Mouse (Mus musculus): ENCODE data around the gene Pde11a. TPM values are rescaled to one million over a fixed set of nuclear protein-coding genes. Genes with fewer than 3 reads are reported as not detected.
A peak's percentile ranks its signal among the peaks of the same experiment; 100 is the strongest.

Pde11a gene
- 1.2 TPM in 2 replicates for polyA plus RNA-seq (2015; fragmentation: Nextera tagmentation; extraction: Ambion mirVana)

DNA sequence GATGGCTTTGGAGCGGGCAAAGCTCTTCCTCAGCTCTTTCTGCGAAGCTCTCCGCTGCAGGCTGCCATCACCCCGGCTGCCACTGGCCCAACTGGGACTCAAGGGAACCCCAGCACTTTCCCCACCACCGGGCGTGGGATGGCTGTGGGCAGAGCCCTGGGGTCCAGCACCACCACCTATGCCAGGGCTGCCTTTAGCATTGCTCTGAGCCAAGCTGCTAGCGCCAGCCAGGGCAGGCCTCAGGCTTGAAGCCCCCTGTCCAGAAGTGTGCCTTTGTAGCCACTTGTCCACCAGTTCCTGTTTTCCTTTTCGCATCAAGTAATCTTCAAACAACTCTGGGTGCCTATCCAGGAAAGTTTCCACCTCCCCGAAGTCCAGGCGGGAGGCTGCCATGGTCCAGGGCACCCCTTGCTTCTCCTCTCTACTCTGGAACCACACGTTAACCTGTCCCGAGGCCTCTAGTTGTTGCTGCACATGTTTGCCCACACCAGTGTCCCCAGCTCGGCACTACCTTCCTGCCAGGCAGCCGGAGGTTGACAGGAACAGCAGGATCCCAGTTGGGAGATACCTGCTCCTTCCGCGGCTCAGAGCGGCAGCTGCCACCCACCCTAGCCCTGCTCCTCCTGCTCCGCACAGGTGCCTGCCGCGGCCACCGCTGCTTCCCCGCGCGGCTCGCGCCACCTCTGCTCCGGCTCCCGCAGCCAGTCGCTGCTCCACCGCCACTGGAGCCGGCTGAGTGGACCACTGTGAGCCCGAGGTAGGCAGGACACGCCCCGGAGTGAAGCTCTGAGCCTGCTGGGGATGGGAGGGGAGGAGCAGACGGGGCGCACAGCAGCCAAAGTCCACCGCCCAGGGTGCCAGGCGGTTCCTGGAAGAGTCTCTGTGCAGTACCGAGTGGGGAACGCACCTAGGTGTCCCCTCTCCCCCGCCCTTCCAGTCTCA, at the start of gene Pde11a:
TSS of gene Pde11a (minus strand) at position 560 of the 942 bp plus-strand sequence.
- H3K4me1 ChIP-seq (ENCODE audit: control insufficient read depth, insufficient read depth, low read depth, low read length), result peaks cover 6% of the 10 kb centered on the region
- WGBS, result 17% methylated on average over 36 of the region's 41 CpGs
- no peak within 1 kb of the TSS for H3K27ac ChIP-seq (ENCODE audit: low read depth, low read length)
- peak; percentile 85 for ATAC-seq
- H3K4me3 ChIP-seq (ENCODE audit: low read length), result peak within 1 kb of the TSS; percentile 52
- H3K36me3 ChIP-seq (ENCODE audit: control insufficient read depth, insufficient read depth, low read length), result no peaks in the 10 kb centered on the region
- no peaks in the 10 kb centered on the region for H3K9me3 ChIP-seq (ENCODE audit: control insufficient read depth, low read length)
- H3K27me3 ChIP-seq (replicated peaks; ENCODE audit: control insufficient read depth, insufficient read depth, low read length), result peaks cover 4% of the 10 kb centered on the region
- H3K4me2 ChIP-seq (ENCODE audit: low read length), result peak within 1 kb of the TSS; percentile 99
- peak within 1 kb of the TSS; percentile 72 for H3K9ac ChIP-seq (ENCODE audit: low read depth, low read length)

- ATAC-seq, result no peak
- Histone ChIP-seq H3K36me3 (ENCODE audit: control insufficient read depth, insufficient read depth, low read length) (0 out of 2 replicates have a peak, but pooled peaks cover under 1% of the 10 kb centered on the region), H3K9me3 (ENCODE audit: control insufficient read depth, low read length) (no peaks in the 10 kb centered on the region)
These were observed 48.0 kb upstream of the Pde11a start for GRCm38 (mm10) chr2:76386531-76386930.

GRCm38 (mm10) chr2:76378646-76379045, 40.1 kb upstream of the Pde11a start:
- no peaks in the 10 kb centered on the region for H3K27me3 ChIP-seq (replicated peaks; ENCODE audit: control insufficient read depth, insufficient read depth, low read length)
- no peaks in the 10 kb centered on the region for H3K4me1 ChIP-seq (ENCODE audit: control insufficient read depth, insufficient read depth, low read depth, low read length)
- 95% methylated on average over 19 of the region's 19 CpGs for WGBS
- H3K9me3 ChIP-seq (ENCODE audit: control insufficient read depth, low read length), result no peaks in the 10 kb centered on the region
- H3K4me2 ChIP-seq (ENCODE audit: low read length), result no peak overlapping the region
- H3K36me3 ChIP-seq (ENCODE audit: control insufficient read depth, insufficient read depth, low read length), result peaks cover 38% of the 10 kb centered on the region
- no peak for ATAC-seq
- no peak overlapping the region for H3K27ac ChIP-seq (ENCODE audit: low read depth, low read length)
- no peak overlapping the region for H3K4me3 ChIP-seq (ENCODE audit: low read length)
- no peak overlapping the region for H3K9ac ChIP-seq (ENCODE audit: low read depth, low read length)

More at GRCm38 (mm10) chr2:76386531-76386930, 48.0 kb upstream of the Pde11a start:
- Histone ChIP-seq H3K4me3 (ENCODE audit: low read length) (no peak overlapping the region), H3K4me1 (ENCODE audit: control insufficient read depth, insufficient read depth, low read depth, low read length) (no peaks in the 10 kb centered on the region), H3K27ac (ENCODE audit: low read depth, low read length) (no peak overlapping the region), H3K9ac (ENCODE audit: low read depth, low read length) (no peak overlapping the region), H3K27me3 (replicated peaks; ENCODE audit: control insufficient read depth, insufficient read depth, low read length) (no peaks in the 10 kb centered on the region), H3K4me2 (ENCODE audit: low read length) (no peak overlapping the region)

DNA sequence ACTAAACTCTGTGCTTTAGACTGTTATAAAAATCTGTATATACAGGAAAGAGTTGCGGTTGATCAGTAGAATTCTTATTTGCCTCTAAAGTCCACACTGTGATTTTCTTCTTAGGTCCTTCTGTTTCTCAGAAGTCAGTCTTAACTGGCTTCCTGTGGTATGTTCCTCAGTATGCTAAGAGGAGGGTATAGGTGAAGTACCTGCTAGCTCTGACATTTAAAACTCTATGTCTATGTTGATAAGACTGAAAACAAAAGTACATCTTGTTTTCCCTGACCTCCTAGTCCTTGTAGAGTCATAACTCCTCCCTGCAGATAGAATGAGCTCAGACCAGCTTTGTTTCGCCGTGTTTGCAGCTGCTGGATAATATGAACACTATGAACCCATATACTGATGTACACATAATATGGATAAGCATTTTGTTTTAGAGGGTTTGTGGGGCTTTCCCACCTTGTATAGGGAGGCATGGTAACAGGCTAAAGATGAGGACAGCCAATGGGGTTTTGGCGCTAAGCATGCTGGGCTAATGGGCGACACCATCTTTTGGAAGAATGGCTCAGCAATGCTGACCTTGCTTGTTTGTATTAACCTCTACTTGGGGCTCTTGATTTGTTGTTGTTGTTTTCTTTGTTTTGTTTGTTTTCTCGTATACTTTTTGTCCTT, 36.1 kb upstream of the Pde11a start:
- WGBS, result 95% methylated on average over 6 of the region's 6 CpGs
- H3K36me3 ChIP-seq (ENCODE audit: control insufficient read depth, insufficient read depth, low read length), result peaks cover 31% of the 10 kb centered on the region
- H3K27ac ChIP-seq (ENCODE audit: low read depth, low read length), result no peak overlapping the region
- no peak overlapping the region for H3K4me2 ChIP-seq (ENCODE audit: low read length)
- H3K9ac ChIP-seq (ENCODE audit: low read depth, low read length), result no peak overlapping the region
- H3K9me3 ChIP-seq (ENCODE audit: control insufficient read depth, low read length), result no peaks in the 10 kb centered on the region
- H3K4me1 ChIP-seq (ENCODE audit: control insufficient read depth, insufficient read depth, low read depth, low read length), result peaks cover 6% of the 10 kb centered on the region
- ATAC-seq, result no peak
- H3K27me3 ChIP-seq (replicated peaks; ENCODE audit: control insufficient read depth, insufficient read depth, low read length), result no peaks in the 10 kb centered on the region
- H3K4me3 ChIP-seq (ENCODE audit: low read length), result no peak overlapping the region

DNA sequence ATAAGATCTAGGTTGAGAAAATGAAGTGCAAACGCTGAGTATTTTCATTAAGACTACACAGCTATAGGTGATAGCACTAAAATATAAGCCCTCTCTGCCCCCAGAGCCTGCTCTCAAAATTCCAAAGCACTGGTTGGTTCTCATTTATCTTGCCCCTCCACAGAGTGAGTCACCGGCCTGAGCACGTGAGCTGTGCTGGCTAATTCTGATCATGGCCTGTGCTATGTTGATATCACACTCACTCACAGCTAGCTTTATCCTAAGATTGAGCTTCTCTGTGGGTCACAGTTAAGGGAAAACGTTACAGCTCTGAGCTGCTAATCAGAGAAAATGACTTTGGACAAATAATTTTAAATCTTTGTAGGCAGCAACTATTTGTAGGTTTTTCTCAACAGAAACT, 33.7 kb upstream of the Pde11a start:
- 93% methylated on average over 4 of the region's 4 CpGs for WGBS
- peaks cover 6% of the 10 kb centered on the region for H3K4me1 ChIP-seq (ENCODE audit: control insufficient read depth, insufficient read depth, low read depth, low read length)
- no peak overlapping the region for H3K4me3 ChIP-seq (ENCODE audit: low read length)
- H3K27me3 ChIP-seq (replicated peaks; ENCODE audit: control insufficient read depth, insufficient read depth, low read length), result no peaks in the 10 kb centered on the region
- H3K9ac ChIP-seq (ENCODE audit: low read depth, low read length), result no peak overlapping the region
- no peak for ATAC-seq
- peaks cover 16% of the 10 kb centered on the region for H3K36me3 ChIP-seq (ENCODE audit: control insufficient read depth, insufficient read depth, low read length)
- no peak overlapping the region for H3K27ac ChIP-seq (ENCODE audit: low read depth, low read length)
- no peaks in the 10 kb centered on the region for H3K9me3 ChIP-seq (ENCODE audit: control insufficient read depth, low read length)
- no peak overlapping the region for H3K4me2 ChIP-seq (ENCODE audit: low read length)

DNA sequence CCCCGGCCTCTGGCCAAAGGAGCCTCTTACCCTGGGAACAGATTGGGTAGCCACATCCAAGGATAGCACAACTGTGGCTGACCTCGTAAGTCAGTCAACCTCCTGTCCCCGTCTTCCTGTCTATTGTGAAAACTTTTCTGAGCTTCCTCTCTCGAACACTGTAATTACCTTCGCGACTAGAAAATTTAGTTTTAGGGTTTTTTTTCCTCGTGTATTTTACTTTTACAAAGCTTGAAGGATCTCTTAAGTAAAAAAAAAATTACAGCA, 32.0 kb upstream of the Pde11a start:
- H3K36me3 ChIP-seq (ENCODE audit: control insufficient read depth, insufficient read depth, low read length), result peaks cover 11% of the 10 kb centered on the region
- 4% methylated on average over 7 of the region's 7 CpGs for whole genome bisulfite sequencing
- peak overlapping the region; percentile 99 for H3K4me3 ChIP-seq (ENCODE audit: low read length)
- peak overlapping the region; percentile 96 for H3K4me2 ChIP-seq (ENCODE audit: low read length)
- peak overlapping the region; percentile 90 for H3K9ac ChIP-seq (ENCODE audit: low read depth, low read length)
- no peak for ATAC-seq
- peaks cover 6% of the 10 kb centered on the region for H3K4me1 ChIP-seq (ENCODE audit: control insufficient read depth, insufficient read depth, low read depth, low read length)
- no peak overlapping the region for H3K27ac ChIP-seq (ENCODE audit: low read depth, low read length)
- H3K27me3 ChIP-seq (replicated peaks; ENCODE audit: control insufficient read depth, insufficient read depth, low read length), result no peaks in the 10 kb centered on the region
- no peaks in the 10 kb centered on the region for H3K9me3 ChIP-seq (ENCODE audit: control insufficient read depth, low read length)

GRCm38 (mm10) chr2:76369821-76370655, 31.5 kb upstream of the Pde11a start, which contains the start of gene Rbm45:
Rbm45 (plus strand) TSS chr2:76369984.
- H3K27ac ChIP-seq (ENCODE audit: low read depth, low read length), result peak within 1 kb of the TSS; percentile 81
- H3K4me2 ChIP-seq (ENCODE audit: low read length), result peak within 1 kb of the TSS; percentile 96
- peak within 1 kb of the TSS; percentile 99 for H3K4me3 ChIP-seq (ENCODE audit: low read length)
- under 1% methylated on average over 61 of the region's 61 CpGs for WGBS
- H3K36me3 ChIP-seq (ENCODE audit: control insufficient read depth, insufficient read depth, low read length), result peaks cover 9% of the 10 kb centered on the region
- no peaks in the 10 kb centered on the region for H3K9me3 ChIP-seq (ENCODE audit: control insufficient read depth, low read length)
- peaks cover 6% of the 10 kb centered on the region for H3K4me1 ChIP-seq (ENCODE audit: control insufficient read depth, insufficient read depth, low read depth, low read length)
- H3K27me3 ChIP-seq (replicated peaks; ENCODE audit: control insufficient read depth, insufficient read depth, low read length), result no peaks in the 10 kb centered on the region
- ATAC-seq, result peak; percentile 92
- peak within 1 kb of the TSS; percentile 90 for H3K9ac ChIP-seq (ENCODE audit: low read depth, low read length)

DNA sequence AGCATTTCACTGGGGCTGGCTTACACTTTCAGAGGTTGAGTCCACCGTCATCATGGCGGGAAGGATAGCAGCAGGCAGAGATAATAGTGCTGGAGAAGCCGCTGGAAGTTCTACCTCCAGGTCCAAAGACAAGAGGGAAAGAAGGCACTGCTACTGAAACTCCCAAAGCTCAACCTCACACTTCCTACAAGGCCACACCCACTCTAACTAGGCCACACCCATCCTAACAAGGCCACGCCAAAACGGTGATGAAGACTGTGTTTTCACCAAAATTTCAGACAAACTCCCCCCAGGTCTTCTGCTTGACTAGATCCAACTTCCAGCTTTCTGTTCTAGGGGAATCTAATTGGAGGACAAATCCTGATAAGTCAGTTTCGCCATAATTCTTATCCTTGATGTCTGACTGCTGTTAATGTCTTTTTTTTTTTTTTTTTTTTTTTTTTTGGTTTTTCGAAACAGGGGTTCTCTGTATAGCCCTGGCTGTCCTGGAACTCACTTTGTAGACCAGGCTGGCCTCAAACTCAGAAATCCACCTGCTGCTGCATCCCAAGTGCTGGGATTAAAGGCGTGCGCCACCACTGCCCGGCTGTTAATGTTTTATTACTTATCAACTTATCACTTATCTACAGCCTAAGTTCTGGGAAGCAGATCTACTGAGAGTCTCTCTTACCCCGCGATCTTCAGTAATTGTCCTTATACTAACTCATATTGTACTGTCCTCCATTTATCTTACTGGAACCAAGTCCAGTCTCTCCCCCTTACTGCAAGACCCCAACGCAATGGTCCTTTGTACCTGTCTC, 30.5 kb upstream of the Pde11a start:
- Histone ChIP-seq H3K27me3 (replicated peaks; ENCODE audit: control insufficient read depth, insufficient read depth, low read length) (no peaks in the 10 kb centered on the region), H3K27ac (ENCODE audit: low read depth, low read length) (no peak overlapping the region), H3K4me2 (ENCODE audit: low read length) (no peak overlapping the region), H3K4me1 (ENCODE audit: control insufficient read depth, insufficient read depth, low read depth, low read length) (peaks cover 6% of the 10 kb centered on the region), H3K36me3 (ENCODE audit: control insufficient read depth, insufficient read depth, low read length) (peaks cover 5% of the 10 kb centered on the region), H3K4me3 (ENCODE audit: low read length) (no peak overlapping the region), H3K9me3 (ENCODE audit: control insufficient read depth, low read length) (no peaks in the 10 kb centered on the region), H3K9ac (ENCODE audit: low read depth, low read length) (no peak overlapping the region)
- WGBS, result 76% methylated on average over 12 of the region's 13 CpGs
- 0 out of 2 replicates have a peak, but pooled peaks have one; percentile 7 for ATAC-seq

All from hindbrain, embryonic 16.5 days (tissue).